Mouse (Mus musculus) testis, adult 2 months (tissue): ENCODE measurements around the gene Numbl. TPM values are rescaled to one million over a fixed set of nuclear protein-coding genes. Genes with fewer than 3 reads are reported as not detected.

Experiments used
- H3K27ac ChIP-seq: fragments of 200-500 bp; 2 replicates; pipeline ENCODE4 v1.5.1; 2012; ENCODE audit warnings: low read depth, low read length; ENCODE audit not compliant: control insufficient read depth, insufficient read depth
- H3K27me3 ChIP-seq: fragments of 200-500 bp; 2 replicates; pipeline ENCODE4 v1.6.1; 2012; ENCODE audit warnings: mild to moderate bottlenecking, low read length, moderate library complexity; ENCODE audit not compliant: control insufficient read depth, insufficient read depth
- H3K36me3 ChIP-seq: fragments of 200-500 bp; 2 replicates; pipeline ENCODE4 v1.6.1; 2012; ENCODE audit warnings: mild to moderate bottlenecking, low read length; ENCODE audit not compliant: control insufficient read depth, insufficient read depth
- H3K4me1 ChIP-seq: fragments of 200-500 bp; 2 replicates; pipeline ENCODE4 v1.6.1; 2012; ENCODE audit warnings: low read length; ENCODE audit not compliant: control insufficient read depth, insufficient read depth
- H3K4me3 ChIP-seq: fragments of 200-500 bp; 2 replicates; pipeline ENCODE4 v1.5.1; 2012; ENCODE audit warnings: low read depth, mild to moderate bottlenecking, low read length, moderate library complexity, mixed read lengths; ENCODE audit not compliant: control insufficient read depth
- CTCF ChIP-seq: fragments of 200-500 bp; IDR thresholded peaks from 2 replicates; pipeline ENCODE4 v1.5.1; 2012; ENCODE audit warnings: low read depth, mild to moderate bottlenecking, inconsistent platforms, low read length, moderate library complexity; ENCODE audit not compliant: control insufficient read depth, insufficient read depth, insufficient replicate concordance
- POLR2A ChIP-seq: fragments of 200-500 bp; IDR thresholded peaks from 2 replicates; pipeline ENCODE4 v1.6.1; 2012; ENCODE audit warnings: low read depth, mild to moderate bottlenecking, inconsistent platforms, low read length, moderate library complexity; ENCODE audit not compliant: control insufficient read depth
- polyA plus RNA-seq: library from polyadenylated mRNA; depleted of rRNA; stranded (reverse); fragments of >200 nt; gene quantifications from 2 replicates; pipeline ENCODE4 v1.2.3, GENCODE M21; 2012

The Numbl gene
- polyA plus RNA-seq, 1 experiment: 5.9 TPM

DNA sequence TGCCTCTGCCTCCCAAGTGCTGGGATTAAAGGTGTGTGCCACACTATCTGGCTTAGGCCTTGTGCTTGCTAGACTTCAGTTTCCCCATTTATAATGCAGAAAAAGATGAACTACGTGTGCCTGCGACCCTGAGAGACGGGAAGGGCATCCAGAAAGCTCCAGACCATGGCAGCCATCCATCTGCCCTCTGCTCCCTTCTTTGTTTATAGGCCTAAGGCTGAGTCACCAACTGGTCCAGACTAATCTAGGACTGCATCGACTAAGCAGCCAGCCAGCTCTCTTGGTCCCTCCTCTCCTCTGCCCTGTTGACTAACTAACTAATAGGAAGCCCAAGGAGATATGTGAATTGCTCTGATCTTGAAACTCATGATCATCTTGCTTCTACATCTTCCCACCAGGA lies 37.7 kb downstream of the Numbl start:
- Histone ChIP-seq H3K27ac (no peak overlapping the region), H3K36me3 (no peaks in the 10 kb centered on the region), H3K27me3 (no peaks in the 10 kb centered on the region), H3K4me1 (peaks cover 10% of the 10 kb centered on the region), H3K4me3 (no peak overlapping the region)
- TF ChIP-seq POLR2A (no peak), CTCF (no peak)

DNA sequence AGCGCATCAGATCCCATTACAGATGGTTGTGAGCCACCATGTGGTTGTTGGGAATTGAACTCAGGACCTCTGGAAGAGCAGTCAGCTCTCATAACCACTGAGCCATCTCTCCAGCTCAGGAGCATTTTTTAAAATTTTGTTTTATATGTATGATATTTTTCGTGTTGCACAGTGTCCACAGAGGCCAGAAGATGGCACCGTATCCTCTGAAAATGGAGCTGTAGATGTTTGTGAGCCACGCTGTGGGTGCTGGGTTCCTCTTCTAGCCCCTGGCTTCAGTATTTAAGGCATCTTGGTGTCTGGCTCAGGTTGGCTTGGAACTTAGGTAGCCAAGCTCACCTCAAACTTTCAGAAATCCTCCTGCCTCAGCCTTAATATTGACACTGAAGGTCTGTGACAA lies 38.3 kb downstream of the Numbl start:
- TF ChIP-seq CTCF (no peak), POLR2A (no peak)
- H3K4me1 ChIP-seq: peaks cover 10% of the 10 kb centered on the region
- H3K4me3 ChIP-seq: no peak overlapping the region
- no peaks in the 10 kb centered on the region for H3K36me3 ChIP-seq
- H3K27me3 ChIP-seq: no peaks in the 10 kb centered on the region
- no peak overlapping the region for H3K27ac ChIP-seq

DNA sequence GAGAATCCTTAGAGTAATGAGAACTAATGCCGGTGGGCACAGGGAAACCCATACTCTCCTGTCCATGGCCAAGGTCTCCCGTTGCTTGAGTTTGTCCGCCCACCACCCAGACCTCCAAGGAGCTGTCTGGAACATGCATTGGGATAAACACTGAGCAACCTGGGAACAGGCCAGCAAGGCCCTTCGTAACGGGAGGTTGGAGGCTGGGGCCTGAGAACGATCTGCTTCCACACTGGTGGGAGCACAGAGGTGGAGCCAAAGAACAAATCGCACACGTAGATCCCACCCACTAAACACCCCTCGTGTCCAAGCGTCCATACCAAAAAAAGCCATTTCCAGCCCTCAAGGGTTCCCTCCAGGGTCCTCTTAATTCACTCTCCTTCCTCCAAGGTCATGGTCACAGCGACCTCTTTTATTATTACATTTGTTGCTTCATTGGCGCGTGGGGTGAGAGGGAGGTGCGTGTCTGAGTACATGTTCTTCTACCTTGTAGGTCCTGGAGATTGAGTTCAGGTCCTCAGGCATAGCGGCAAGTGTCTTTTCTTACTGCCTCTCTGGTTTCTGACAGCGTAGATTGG lies 39.9 kb downstream of the Numbl start:
- no peaks in the 10 kb centered on the region for H3K27me3 ChIP-seq
- peaks cover 14% of the 10 kb centered on the region for H3K4me1 ChIP-seq
- TF ChIP-seq CTCF (no peak), POLR2A (no peak)
- peak overlapping the region; percentile 73 for H3K27ac ChIP-seq
- no peaks in the 10 kb centered on the region for H3K36me3 ChIP-seq
- no peak overlapping the region for H3K4me3 ChIP-seq

- Histone ChIP-seq H3K4me3 (no peak overlapping the region), H3K27ac (peak overlapping the region; percentile 54), H3K27me3 (no peaks in the 10 kb centered on the region), H3K36me3 (no peaks in the 10 kb centered on the region), H3K4me1 (peaks cover 14% of the 10 kb centered on the region)
- TF ChIP-seq POLR2A: no peak
These were observed 40.6 kb downstream of the Numbl start for GRCm38 (mm10) chr7:27298816-27299215.

GRCm38 (mm10) chr7:27300351-27300750 lies 42.1 kb downstream of the Numbl start:
- H3K36me3 ChIP-seq: no peaks in the 10 kb centered on the region
- H3K27ac ChIP-seq: no peak overlapping the region
- no peaks in the 10 kb centered on the region for H3K27me3 ChIP-seq
- no peak overlapping the region for H3K4me3 ChIP-seq
- TF ChIP-seq CTCF: no peak
- no peak for TF ChIP-seq POLR2A
- peaks cover 17% of the 10 kb centered on the region for H3K4me1 ChIP-seq

DNA sequence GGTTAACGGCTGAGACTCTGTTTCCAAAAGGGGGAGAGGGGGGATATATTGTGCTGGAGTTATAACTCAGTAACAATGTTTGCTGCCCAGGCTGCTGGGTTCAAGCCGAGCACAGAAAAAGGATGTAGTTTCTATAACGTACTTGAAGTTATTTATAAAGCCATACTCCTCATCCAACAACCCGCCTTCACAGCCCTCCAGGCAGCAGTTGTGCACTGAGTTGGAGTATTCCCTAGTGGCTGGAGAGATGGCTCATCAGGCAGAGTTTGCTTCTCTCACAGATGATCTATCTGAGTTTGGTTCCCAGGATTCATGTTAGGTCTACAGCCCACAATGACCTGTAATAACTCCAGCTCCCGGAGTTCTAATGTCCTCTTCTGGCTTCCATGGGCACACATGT lies 42.6 kb downstream of the Numbl start:
- Histone ChIP-seq H3K4me1 (peaks cover 18% of the 10 kb centered on the region), H3K36me3 (no peaks in the 10 kb centered on the region), H3K27me3 (no peaks in the 10 kb centered on the region), H3K27ac (no peak overlapping the region), H3K4me3 (no peak overlapping the region)
- TF ChIP-seq POLR2A: no peak
- TF ChIP-seq CTCF: no peak

GRCm38 (mm10) chr7:27302172-27302571 lies 43.9 kb downstream of the Numbl start:
- Histone ChIP-seq H3K36me3 (no peaks in the 10 kb centered on the region), H3K4me3 (no peak overlapping the region), H3K27ac (0 out of 2 replicates have a peak overlapping the region, but pooled peaks have one; percentile 23), H3K4me1 (peaks cover 23% of the 10 kb centered on the region), H3K27me3 (no peaks in the 10 kb centered on the region)
- TF ChIP-seq CTCF: peak; percentile 99
- TF ChIP-seq POLR2A: no peak
